Mouse (Mus musculus): ENCODE results near the gene Stambp. TPM values are rescaled to one million over a fixed set of nuclear protein-coding genes. Genes with fewer than 3 reads are reported as not detected.

Stambp gene
- polyA plus RNA-seq, 1 experiment from 2014 or later = 28.3 TPM

GRCm38 (mm10) chr6:83518637-83519036, 53.9 kb downstream of the Stambp start:
- no peak overlapping the region for H3K4me3 ChIP-seq (ENCODE audit: low read depth, low read length)
- no peaks in the 10 kb centered on the region for H3K36me3 ChIP-seq (ENCODE audit: control insufficient read depth, insufficient read depth, low read length)
- WGBS = 80% methylated on average over 3 of the region's 3 CpGs
- H3K4me1 ChIP-seq (ENCODE audit: control insufficient read depth, insufficient read depth, low read length) = no peaks in the 10 kb centered on the region
- H3K9ac ChIP-seq (replicated peaks; ENCODE audit: low read depth, low read length) = no peak overlapping the region
- no peak overlapping the region for H3K4me2 ChIP-seq (replicated peaks; ENCODE audit: low read depth, low read length)
- no peak for ATAC-seq (ENCODE audit: insufficient number of reproducible peaks, insufficient read depth, low FRiP score, low read depth)
- H3K27ac ChIP-seq (ENCODE audit: low read length) = no peak overlapping the region
- no peaks in the 10 kb centered on the region for H3K27me3 ChIP-seq (ENCODE audit: control insufficient read depth, insufficient read depth, low read length)
- H3K9me3 ChIP-seq (ENCODE audit: control insufficient read depth, low read depth, low read length) = no peaks in the 10 kb centered on the region

DNA sequence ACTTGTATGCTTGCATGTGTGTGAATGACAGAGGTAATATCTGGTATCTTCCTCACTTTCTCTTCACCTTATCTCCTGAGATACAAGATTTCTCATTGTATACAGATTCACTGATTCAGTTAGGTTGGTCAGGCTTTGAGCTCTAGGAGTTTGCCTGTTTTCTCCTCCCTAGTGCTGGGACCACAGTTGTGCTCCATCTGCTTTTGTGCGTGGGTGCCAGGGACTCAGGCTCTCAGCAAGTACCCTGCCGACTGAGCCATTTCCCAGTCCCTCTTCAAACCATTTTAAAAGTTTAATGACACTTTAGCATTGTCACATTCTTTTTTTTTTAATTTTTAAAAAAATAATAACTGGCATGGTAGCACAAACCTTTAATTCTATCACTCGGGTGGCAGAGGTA, 57.4 kb downstream of the Stambp start:
- H3K9me3 ChIP-seq (ENCODE audit: control insufficient read depth, low read depth, low read length) = no peaks in the 10 kb centered on the region
- WGBS = 75% methylated on average over 3 of the region's 3 CpGs
- H3K27ac ChIP-seq (ENCODE audit: low read length) = no peak overlapping the region
- H3K36me3 ChIP-seq (ENCODE audit: control insufficient read depth, insufficient read depth, low read length) = no peaks in the 10 kb centered on the region
- no peaks in the 10 kb centered on the region for H3K27me3 ChIP-seq (ENCODE audit: control insufficient read depth, insufficient read depth, low read length)
- H3K9ac ChIP-seq (replicated peaks; ENCODE audit: low read depth, low read length) = no peak overlapping the region
- H3K4me3 ChIP-seq (ENCODE audit: low read depth, low read length) = no peak overlapping the region
- H3K4me1 ChIP-seq (ENCODE audit: control insufficient read depth, insufficient read depth, low read length) = no peaks in the 10 kb centered on the region
- H3K4me2 ChIP-seq (replicated peaks; ENCODE audit: low read depth, low read length) = no peak overlapping the region
- no peak for ATAC-seq (ENCODE audit: insufficient number of reproducible peaks, insufficient read depth, low FRiP score, low read depth)

DNA sequence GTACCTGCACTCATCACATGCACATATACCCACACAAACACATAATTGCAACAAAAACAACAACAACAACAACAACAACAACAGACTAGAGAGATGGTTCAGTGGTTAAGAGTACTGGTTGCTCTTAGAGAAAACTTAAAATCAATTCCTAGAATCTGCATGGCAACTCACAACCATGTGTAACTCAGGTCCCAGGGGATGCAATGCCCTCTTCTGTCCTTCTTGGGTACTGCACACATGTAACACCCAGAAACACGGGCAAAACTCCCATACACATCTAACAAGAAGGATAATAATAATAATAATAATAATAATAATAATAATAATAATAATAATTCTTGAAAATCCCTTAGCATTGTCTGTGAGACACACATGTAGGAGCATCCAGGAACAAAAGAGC, 60.0 kb downstream of the Stambp start:
- Histone ChIP-seq H3K4me3 (ENCODE audit: low read depth, low read length) (no peak overlapping the region), H3K27ac (ENCODE audit: low read length) (no peak overlapping the region), H3K4me2 (replicated peaks; ENCODE audit: low read depth, low read length) (no peak overlapping the region), H3K27me3 (ENCODE audit: control insufficient read depth, insufficient read depth, low read length) (no peaks in the 10 kb centered on the region), H3K9me3 (ENCODE audit: control insufficient read depth, low read depth, low read length) (no peaks in the 10 kb centered on the region), H3K4me1 (ENCODE audit: control insufficient read depth, insufficient read depth, low read length) (no peaks in the 10 kb centered on the region), H3K9ac (replicated peaks; ENCODE audit: low read depth, low read length) (0 out of 2 replicates have a peak overlapping the region, but pooled peaks have one; percentile 14), H3K36me3 (ENCODE audit: control insufficient read depth, insufficient read depth, low read length) (no peaks in the 10 kb centered on the region)
- peak; percentile 20; the same call in 1 of the 2 replicates for ATAC-seq (ENCODE audit: insufficient number of reproducible peaks, insufficient read depth, low FRiP score, low read depth)
- WGBS = 40% methylated on average over 1 of the region's 1 CpGs

DNA sequence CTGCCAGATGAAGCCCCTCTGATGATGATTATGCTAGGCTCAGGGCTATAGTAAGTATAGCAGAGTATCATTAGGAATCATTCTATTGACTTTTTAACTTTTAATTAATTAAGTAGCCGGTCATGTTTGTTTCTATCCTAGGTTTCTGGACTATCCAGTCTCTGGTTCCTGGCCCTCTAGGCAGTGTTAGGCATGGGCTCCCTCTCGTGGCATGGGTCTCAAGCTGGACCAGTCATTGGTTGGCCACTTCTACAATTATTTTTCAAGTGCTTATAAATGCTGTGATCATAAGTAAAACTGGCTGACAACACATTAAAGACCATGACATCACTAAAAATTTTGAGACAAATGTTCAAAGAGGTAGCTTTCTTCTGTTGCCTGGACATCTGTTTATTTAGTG, 62.3 kb downstream of the Stambp start:
- Histone ChIP-seq H3K4me2 (replicated peaks; ENCODE audit: low read depth, low read length) (no peak overlapping the region), H3K9ac (replicated peaks; ENCODE audit: low read depth, low read length) (no peak overlapping the region), H3K4me1 (ENCODE audit: control insufficient read depth, insufficient read depth, low read length) (0 out of 2 replicates have a peak, but pooled peaks cover 5% of the 10 kb centered on the region), H3K4me3 (ENCODE audit: low read depth, low read length) (no peak overlapping the region), H3K27me3 (ENCODE audit: control insufficient read depth, insufficient read depth, low read length) (no peaks in the 10 kb centered on the region), H3K36me3 (ENCODE audit: control insufficient read depth, insufficient read depth, low read length) (no peaks in the 10 kb centered on the region), H3K27ac (ENCODE audit: low read length) (no peak overlapping the region), H3K9me3 (ENCODE audit: control insufficient read depth, low read depth, low read length) (no peaks in the 10 kb centered on the region)
- no peak for ATAC-seq (ENCODE audit: insufficient number of reproducible peaks, insufficient read depth, low FRiP score, low read depth)
- 56% methylated on average over 2 of the region's 2 CpGs for WGBS

- Histone ChIP-seq H3K9me3 (ENCODE audit: control insufficient read depth, low read depth, low read length) (no peaks in the 10 kb centered on the region), H3K4me2 (replicated peaks; ENCODE audit: low read depth, low read length) (no peak overlapping the region), H3K27me3 (ENCODE audit: control insufficient read depth, insufficient read depth, low read length) (no peaks in the 10 kb centered on the region), H3K4me1 (ENCODE audit: control insufficient read depth, insufficient read depth, low read length) (0 out of 2 replicates have a peak, but pooled peaks cover 7% of the 10 kb centered on the region), H3K4me3 (ENCODE audit: low read depth, low read length) (no peak overlapping the region), H3K27ac (ENCODE audit: low read length) (no peak overlapping the region), H3K36me3 (ENCODE audit: control insufficient read depth, insufficient read depth, low read length) (no peaks in the 10 kb centered on the region), H3K9ac (replicated peaks; ENCODE audit: low read depth, low read length) (no peak overlapping the region)
- ATAC-seq (ENCODE audit: insufficient number of reproducible peaks, insufficient read depth, low FRiP score, low read depth) = no peak
- WGBS = 41% methylated on average over 8 of the region's 8 CpGs
These were observed 63.1 kb downstream of the Stambp start for GRCm38 (mm10) chr6:83509442-83509841.

DNA sequence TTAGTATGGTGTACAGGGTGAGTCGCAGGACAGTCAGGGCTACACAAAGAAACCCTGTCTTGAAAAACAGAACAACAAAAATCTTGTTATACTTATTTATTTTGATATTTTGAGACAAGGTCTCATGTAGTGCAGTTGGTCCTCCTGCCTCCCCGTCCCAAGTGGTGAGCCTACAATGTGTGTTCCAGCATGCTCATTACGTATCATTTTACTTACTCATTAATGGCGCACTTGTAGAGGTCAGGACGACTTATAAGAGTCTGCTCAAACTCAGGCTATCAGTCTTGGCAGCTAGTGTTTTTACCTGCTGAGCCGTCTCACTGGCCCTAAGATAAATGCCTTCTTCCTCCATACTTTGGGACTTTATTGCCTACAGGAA, 65.4 kb downstream of the Stambp start:
- H3K27me3 ChIP-seq (ENCODE audit: control insufficient read depth, insufficient read depth, low read length) = no peaks in the 10 kb centered on the region
- H3K9me3 ChIP-seq (ENCODE audit: control insufficient read depth, low read depth, low read length) = no peaks in the 10 kb centered on the region
- H3K4me2 ChIP-seq (replicated peaks; ENCODE audit: low read depth, low read length) = peak overlapping the region; percentile 50
- 0 out of 2 replicates have a peak, but pooled peaks cover 7% of the 10 kb centered on the region for H3K4me1 ChIP-seq (ENCODE audit: control insufficient read depth, insufficient read depth, low read length)
- 0 out of 2 replicates have a peak, but pooled peaks have one; percentile 12 for ATAC-seq (ENCODE audit: insufficient number of reproducible peaks, insufficient read depth, low FRiP score, low read depth)
- H3K9ac ChIP-seq (replicated peaks; ENCODE audit: low read depth, low read length) = peak overlapping the region; percentile 26
- H3K4me3 ChIP-seq (ENCODE audit: low read depth, low read length) = peak overlapping the region; percentile 67
- peak overlapping the region; percentile 94; the same call in 1 of the 2 replicates for H3K27ac ChIP-seq (ENCODE audit: low read length)
- 22% methylated on average over 6 of the region's 6 CpGs for WGBS
- H3K36me3 ChIP-seq (ENCODE audit: control insufficient read depth, insufficient read depth, low read length) = peaks cover 6% of the 10 kb centered on the region; the same call in 1 of the 2 replicates

DNA sequence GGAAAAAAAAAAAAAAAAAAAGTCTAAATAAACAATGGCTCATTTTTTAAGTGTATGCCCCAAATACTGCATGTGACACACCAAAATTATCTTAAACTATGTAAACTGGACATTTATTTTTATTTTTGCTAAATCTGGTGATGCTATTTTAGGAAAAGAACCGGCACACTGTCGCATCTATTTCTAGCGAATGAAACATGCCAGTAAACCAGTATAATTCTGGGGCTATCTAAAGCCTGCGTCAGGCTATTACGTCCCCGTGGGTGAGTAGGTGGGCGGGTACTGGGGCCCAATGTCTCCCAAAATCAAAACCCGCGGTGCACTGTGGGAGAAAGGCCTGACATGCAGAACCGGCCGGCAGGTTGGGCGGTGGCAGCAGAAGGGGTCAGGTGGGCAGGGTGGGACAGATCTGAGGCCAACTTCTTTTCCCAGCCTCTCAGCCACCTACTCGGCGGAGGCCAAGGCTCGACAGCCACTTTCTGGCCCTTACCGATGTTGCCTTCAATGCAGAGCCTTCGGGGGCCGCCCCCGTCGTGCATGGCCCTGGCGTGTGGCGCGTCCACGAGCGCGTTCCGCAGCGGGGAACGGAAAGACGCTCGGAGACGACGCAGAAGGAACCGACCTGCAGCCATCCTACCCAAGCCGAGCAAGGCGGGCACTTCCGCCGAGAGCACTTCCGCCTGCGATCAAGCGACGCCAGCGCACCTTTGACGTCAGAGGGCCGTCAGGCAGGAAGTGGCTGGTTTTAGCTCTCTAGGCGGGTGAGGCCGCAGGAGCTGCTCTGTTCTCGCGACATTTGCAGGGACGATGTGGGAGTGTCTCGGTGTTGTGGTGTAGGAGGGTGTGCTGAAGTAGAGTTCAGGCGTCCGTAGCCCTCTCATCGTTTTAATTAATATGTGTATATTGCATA, 66.0 kb downstream of the Stambp start, which contains the start of gene Dguok:
Gene Dguok, minus strand, starts transcription at position 712 of the 910 bp plus-strand sequence.
- peak within 1 kb of the TSS; percentile 50 for H3K4me2 ChIP-seq (replicated peaks; ENCODE audit: low read depth, low read length)
- H3K4me3 ChIP-seq (ENCODE audit: low read depth, low read length) = peak within 1 kb of the TSS; percentile 67
- peaks cover 6% of the 10 kb centered on the region; the same call in 1 of the 2 replicates for H3K36me3 ChIP-seq (ENCODE audit: control insufficient read depth, insufficient read depth, low read length)
- 0 out of 2 replicates have a peak, but pooled peaks cover 7% of the 10 kb centered on the region for H3K4me1 ChIP-seq (ENCODE audit: control insufficient read depth, insufficient read depth, low read length)
- no peaks in the 10 kb centered on the region for H3K27me3 ChIP-seq (ENCODE audit: control insufficient read depth, insufficient read depth, low read length)
- peak within 1 kb of the TSS; percentile 63 for H3K9ac ChIP-seq (replicated peaks; ENCODE audit: low read depth, low read length)
- H3K9me3 ChIP-seq (ENCODE audit: control insufficient read depth, low read depth, low read length) = no peaks in the 10 kb centered on the region
- under 1% methylated on average over 54 of the region's 54 CpGs for WGBS
- ATAC-seq (ENCODE audit: insufficient number of reproducible peaks, insufficient read depth, low FRiP score, low read depth) = peak; percentile 96
- peak within 1 kb of the TSS; percentile 94 for H3K27ac ChIP-seq (ENCODE audit: low read length)

DNA sequence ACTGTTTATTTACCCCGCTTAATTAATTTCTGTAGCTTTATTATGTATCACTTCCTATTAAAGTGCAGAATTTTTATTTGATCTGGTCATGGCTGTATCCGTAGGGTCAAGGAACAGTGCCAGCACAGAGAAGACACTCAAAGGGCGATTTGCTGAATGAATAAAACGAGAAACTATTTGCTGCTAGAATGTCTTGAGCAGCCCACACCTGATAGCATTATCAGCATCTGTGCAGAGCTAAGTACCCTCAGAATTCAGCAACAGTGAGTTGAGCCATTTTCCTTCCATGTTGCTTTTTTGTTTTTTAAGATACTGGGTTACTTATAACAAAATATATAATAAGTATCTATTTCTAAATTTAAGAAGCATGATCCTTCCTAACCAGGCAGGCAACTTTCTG, 67.0 kb downstream of the Stambp start:
- 0 out of 2 replicates have a peak, but pooled peaks cover 7% of the 10 kb centered on the region for H3K4me1 ChIP-seq (ENCODE audit: control insufficient read depth, insufficient read depth, low read length)
- H3K36me3 ChIP-seq (ENCODE audit: control insufficient read depth, insufficient read depth, low read length) = peaks cover 6% of the 10 kb centered on the region; the same call in 1 of the 2 replicates
- H3K27me3 ChIP-seq (ENCODE audit: control insufficient read depth, insufficient read depth, low read length) = no peaks in the 10 kb centered on the region
- H3K9me3 ChIP-seq (ENCODE audit: control insufficient read depth, low read depth, low read length) = no peaks in the 10 kb centered on the region; the same call in 1 of the 2 replicates
- 89% methylated on average over 4 of the region's 4 CpGs for WGBS
- H3K9ac ChIP-seq (replicated peaks; ENCODE audit: low read depth, low read length) = no peak overlapping the region
- H3K27ac ChIP-seq (ENCODE audit: low read length) = no peak overlapping the region
- H3K4me3 ChIP-seq (ENCODE audit: low read depth, low read length) = peak overlapping the region; percentile 67; the same call in 1 of the 2 replicates
- peak overlapping the region; percentile 50 for H3K4me2 ChIP-seq (replicated peaks; ENCODE audit: low read depth, low read length)
- no peak for ATAC-seq (ENCODE audit: insufficient number of reproducible peaks, insufficient read depth, low FRiP score, low read depth)
